10 mouse cellular contexts compared by ENCODE assay signal in the genomic region with DNA sequence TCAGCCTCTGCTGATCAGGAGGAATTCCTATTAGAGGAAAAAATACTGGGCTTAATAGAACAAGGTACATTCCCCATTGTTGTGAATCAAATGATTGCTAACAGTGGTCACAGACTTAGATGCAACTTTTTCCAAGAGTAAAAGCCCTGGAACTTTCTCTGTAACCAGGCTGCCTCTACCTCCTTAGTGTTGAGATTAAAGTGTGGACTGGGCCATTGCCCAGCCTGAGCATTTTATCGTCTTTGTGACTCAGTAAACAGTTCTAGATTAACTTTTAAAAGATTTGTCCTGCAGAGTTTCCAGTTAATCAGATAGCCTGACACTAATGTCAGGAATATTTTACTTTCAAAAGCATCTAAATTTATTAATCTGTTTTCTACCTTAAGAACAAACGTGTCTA. TPM values are rescaled to one million over a fixed set of nuclear protein-coding genes. Genes with fewer than 3 reads are reported as not detected.
DNase-seq lines count a peak whose midpoint lies in the region; ATAC-seq and TF ChIP-seq lines count a peak whose summit lies in the region.
"Had no signal": no experiment of that assay in that cellular context is flagged by ENCODE, and none has a peak within 500 bp of the region (broad histone marks: within the 10 kb centered on the region; RNA-seq: fewer than 3 reads in every experiment).

No protein-coding gene starts in this region.

- no peaks in the 10 kb centered on the region for H3K27me3 ChIP-seq in forebrain, embryonic 12.5 days
- no peaks in the 10 kb centered on the region for H3K27me3 ChIP-seq in liver, embryonic 12.5 days (replicated peaks)

- H3K4me2 ChIP-seq in forebrain, embryonic 12.5 days, result peak overlapping the region; percentile 61
- peak overlapping the region; percentile 83 for H3K4me2 ChIP-seq in liver, embryonic 12.5 days

- H3K27ac ChIP-seq in gastrocnemius, adult 2 months, result peak overlapping the region; percentile 94; the same call in 1 of the 2 replicates
- H3K27ac ChIP-seq in forebrain, embryonic 12.5 days, result no peak overlapping the region
- H3K27ac ChIP-seq in liver, embryonic 12.5 days, result peak overlapping the region; percentile 86

- peak overlapping the region; percentile 96 for H3K4me3 ChIP-seq in gastrocnemius, adult 2 months
- peak overlapping the region; percentile 74 for H3K4me3 ChIP-seq in forebrain, embryonic 12.5 days (replicated peaks)
- H3K4me3 ChIP-seq in liver, embryonic 12.5 days, result peak overlapping the region; percentile 88

- H3K9me3 ChIP-seq in forebrain, embryonic 12.5 days, result no peaks in the 10 kb centered on the region
- no peaks in the 10 kb centered on the region for H3K9me3 ChIP-seq in liver, embryonic 12.5 days (replicated peaks)

- intact Hi-C loops in gastrocnemius, adult 2 months (cut with DNase I), result loop anchor here (1.0 to 10.0 kb wide), 3 partner anchors 20 to 478 kb away; a partner anchor contains a TSS

- no peak for TF ChIP-seq CTCF in gastrocnemius, adult 2 months (IDR thresholded peaks at IDR 0.05)

- 27% methylated on average over 2 of the region's 2 CpGs for WGBS in forebrain, embryonic 12.5 days
- 4% methylated on average over 2 of the region's 2 CpGs for WGBS in liver, embryonic 12.5 days (ENCODE audit: insufficient replicate concordance)

- H3K9ac ChIP-seq in forebrain, embryonic 12.5 days, result peak overlapping the region; percentile 87
- peak overlapping the region; percentile 91 for H3K9ac ChIP-seq in liver, embryonic 12.5 days

- peaks cover 12% of the 10 kb centered on the region for H3K4me1 ChIP-seq in forebrain, embryonic 12.5 days
- peaks cover 28% of the 10 kb centered on the region for H3K4me1 ChIP-seq in liver, embryonic 12.5 days

- ATAC-seq in forebrain, embryonic 12.5 days (ENCODE audit: low FRiP score), result no peak
- ATAC-seq in liver, embryonic 12.5 days, result no peak

- peaks cover 41% of the 10 kb centered on the region for H3K36me3 ChIP-seq in forebrain, embryonic 12.5 days (replicated peaks)
- H3K36me3 ChIP-seq in liver, embryonic 12.5 days, result peaks cover 47% of the 10 kb centered on the region

- no peak for DNase-seq in gastrocnemius, adult 2 months
- DNase-seq in gastrocnemius, adult 8-10 months (ENCODE audit: low spot score in 2 of 2), result no peak
- peak; percentile 14 for DNase-seq in 3T3-L1 (ENCODE audit: low read depth, low spot score)
- no peak for DNase-seq in left cerebral cortex, adult 9 months (ENCODE audit: low spot score in 2 of 2)
- no peak for DNase-seq in ovary, adult 18-20 months (ENCODE audit: low spot score)
- no peak for DNase-seq in adipocyte (ENCODE audit: low spot score)
- DNase-seq: cerebellum, adult 11-12 months; left cerebral cortex, postnatal 4 days had no signal

RNA-seq across cellular contexts. Expression of a gene that starts 1.0 kb away (rescaled TPM):
- total RNA-seq in gastrocnemius, adult 2 months (2021), result not detected
- not detected for total RNA-seq in gastrocnemius, adult 8-10 months (2022)
- polyA plus RNA-seq in forebrain, embryonic 12.5 days (2016; fragmentation: Nextera tagmentation; extraction: Ambion mirVana), result 0.26 and 0.42 TPM in 2 replicates
- 0.21 and 0.23 TPM in 2 replicates for polyA plus RNA-seq in liver, embryonic 12.5 days (2016; fragmentation: Nextera tagmentation; extraction: Ambion mirVana)

RNA-seq across cellular contexts. Expression of a gene that starts 1.1 kb away (rescaled TPM):
- total RNA-seq in gastrocnemius, adult 2 months (2021), result 100 to 1,000 TPM; 336 to 416 TPM
- total RNA-seq in gastrocnemius, adult 8-10 months (2022), result 100 to 1,000 TPM; 401 to 487 (median 425) TPM
- polyA plus RNA-seq in forebrain, embryonic 12.5 days (2016; fragmentation: Nextera tagmentation; extraction: Ambion mirVana), result 790 and 842 TPM in 2 replicates
- 1,007 and 1,054 TPM in 2 replicates for polyA plus RNA-seq in liver, embryonic 12.5 days (2016; fragmentation: Nextera tagmentation; extraction: Ambion mirVana)

RNA-seq across cellular contexts. Expression of a gene that starts 20.6 kb away (rescaled TPM):
- total RNA-seq in gastrocnemius, adult 2 months (2021), result 10 to 100 TPM; 21.5 to 32.1 TPM
- total RNA-seq in gastrocnemius, adult 8-10 months (2022), result 10 to 100 TPM; 20.3 to 25.4 (median 24.8) TPM
- polyA plus RNA-seq in forebrain, embryonic 12.5 days (2016; fragmentation: Nextera tagmentation; extraction: Ambion mirVana), result 54.2 and 56.1 TPM in 2 replicates
- polyA plus RNA-seq in liver, embryonic 12.5 days (2016; fragmentation: Nextera tagmentation; extraction: Ambion mirVana), result 36.2 and 37.0 TPM in 2 replicates

RNA-seq across cellular contexts. Expression of a gene that starts 31.9 kb away (rescaled TPM):
- 10 to 100 TPM; 23.7 to 24.2 TPM for total RNA-seq in gastrocnemius, adult 2 months (2021)
- total RNA-seq in gastrocnemius, adult 8-10 months (2022), result 10 to 100 TPM; 22.5 to 27.0 (median 23.8) TPM
- 14.3 and 18.6 TPM in 2 replicates for polyA plus RNA-seq in forebrain, embryonic 12.5 days (2016; fragmentation: Nextera tagmentation; extraction: Ambion mirVana)
- polyA plus RNA-seq in liver, embryonic 12.5 days (2016; fragmentation: Nextera tagmentation; extraction: Ambion mirVana), result 31.4 and 32.1 TPM in 2 replicates
